Mouse (Mus musculus) E14TG2a.4 (cell line): ENCODE data around the gene 5730522E02Rik.

Experiments used
- CTCF ChIP-seq: conservative IDR thresholded peaks from 2 replicates; pipeline ENCODE4 v1.5.1; 2014; ENCODE audit warnings: low read length
- POU5F1 ChIP-seq: IDR thresholded peaks from 2 replicates; pipeline ENCODE4 v1.6.1; 2014; ENCODE audit warnings: low read length, borderline replicate concordance

GRCm38 (mm10) chr11:25994128-25994527 lies 216.4 kb downstream of the 5730522E02Rik start:
- TF ChIP-seq CTCF (no peak), POU5F1 (peak; percentile 96)
